Mouse (Mus musculus) heart, postnatal 36 days (tissue): ENCODE data around the gene Slc22a3. TPM values are rescaled to one million over a fixed set of nuclear protein-coding genes. Genes with fewer than 3 reads are reported as not detected.

Source experiments
- DNase-seq, 2 experiments: peaks; one replicate each; pipeline ENCODE4 v3.0.0; 2021 to 2022
- intact Hi-C: fragments of 180-260 bp; cut with DNase I; formaldehyde crosslinking; loops from one replicate; pipeline ENCODE4 v1.15.1; 2025
- total RNA-seq, 2 experiments: library from RNA; stranded (reverse); gene quantifications; 2 replicates each; pipeline ENCODE4 v1.2.3; 2021

Gene Slc22a3
- total RNA-seq, 2 experiments from 2014 or later, result 7.0 to 8.9 TPM

GRCm38 (mm10) chr17:12472547-12472946 lies 35.0 kb downstream of the Slc22a3 start:
- DNase-seq, result no peak
- intact Hi-C loops, result no loop called here

GRCm38 (mm10) chr17:12468745-12469144 lies 38.8 kb downstream of the Slc22a3 start:
- DNase-seq, result no peak

GRCm38 (mm10) chr17:12467642-12468041 lies 39.9 kb downstream of the Slc22a3 start:
- intact Hi-C loops, result no loop called here
- no peak for DNase-seq

More at GRCm38 (mm10) chr17:12468745-12469144, 38.8 kb downstream of the Slc22a3 start:
- intact Hi-C loops, result no loop called here

- no peak for DNase-seq
- intact Hi-C loops, result no loop called here
Observed at GRCm38 (mm10) chr17:12466501-12467000, 41.0 kb downstream of the Slc22a3 start.

- intact Hi-C loops, result no loop called here
- DNase-seq, result no peak
Observed at GRCm38 (mm10) chr17:12461168-12461567, 46.3 kb downstream of the Slc22a3 start.

GRCm38 (mm10) chr17:12455143-12455790 lies 52.2 kb downstream of the Slc22a3 start:
- intact Hi-C loops, result loop anchor here (2.0 kb wide), 1 partner anchor 38 kb away; no protein-coding TSS in a partner anchor
- peak; percentile 33 to 47 for DNase-seq

- intact Hi-C loops, result loop anchor here (2.0 kb wide), 1 partner anchor 37 kb away; no protein-coding TSS in a partner anchor
Observed at GRCm38 (mm10) chr17:12453691-12454090, 53.8 kb downstream of the Slc22a3 start.

GRCm38 (mm10) chr17:12452862-12453531 lies 54.5 kb downstream of the Slc22a3 start:
- DNase-seq, result no peak
- intact Hi-C loops, result no loop called here

More at GRCm38 (mm10) chr17:12453691-12454090, 53.8 kb downstream of the Slc22a3 start:
- DNase-seq, result no peak

- intact Hi-C loops, result no loop called here
- peak in 1 of 2 experiments; percentile 13 for DNase-seq
Observed at GRCm38 (mm10) chr17:12451234-12451633, 56.3 kb downstream of the Slc22a3 start.

- intact Hi-C loops, result no loop called here
Observed at GRCm38 (mm10) chr17:12444561-12444960, 62.9 kb downstream of the Slc22a3 start.

GRCm38 (mm10) chr17:12437771-12438170 lies 69.7 kb downstream of the Slc22a3 start:
- no peak for DNase-seq
- intact Hi-C loops, result no loop called here

More at GRCm38 (mm10) chr17:12444561-12444960, 62.9 kb downstream of the Slc22a3 start:
- peak in 1 of 2 experiments; percentile 23 for DNase-seq

- no peak for DNase-seq
- intact Hi-C loops, result no loop called here
Observed at GRCm38 (mm10) chr17:12431707-12432106, 75.8 kb downstream of the Slc22a3 start.

GRCm38 (mm10) chr17:12428369-12428768 lies 79.1 kb downstream of the Slc22a3 start:
- no peak for DNase-seq
- intact Hi-C loops, result no loop called here

GRCm38 (mm10) chr17:12427156-12427555 lies 80.3 kb downstream of the Slc22a3 start:
- no peak for DNase-seq
- intact Hi-C loops, result no loop called here

GRCm38 (mm10) chr17:12422143-12422542 lies 85.4 kb downstream of the Slc22a3 start:
- DNase-seq, result no peak
- intact Hi-C loops, result no loop called here

- no peak for DNase-seq
- intact Hi-C loops, result no loop called here
Observed at GRCm38 (mm10) chr17:12420886-12421574, 86.5 kb downstream of the Slc22a3 start.

- no peak for DNase-seq
- intact Hi-C loops, result loop anchor here (5.0 kb wide), 1 partner anchor 573 kb away; the partner anchor contains the start of gene Wtap
Observed at GRCm38 (mm10) chr17:12419491-12420079, 87.9 kb downstream of the Slc22a3 start.

- intact Hi-C loops, result loop anchor here (1.0 to 5.0 kb wide), 6 partner anchors 38 to 592 kb away; partner anchors contain the start of gene Wtap
- peak; percentile 85 to 87 for DNase-seq
Observed at GRCm38 (mm10) chr17:12416250-12416895, 91.1 kb downstream of the Slc22a3 start.

- no peak for DNase-seq
- intact Hi-C loops, result loop anchor here (1.0 to 5.0 kb wide), 6 partner anchors 39 to 593 kb away; partner anchors contain the start of gene Wtap
Observed at GRCm38 (mm10) chr17:12415741-12416140, 91.8 kb downstream of the Slc22a3 start.
